Mouse (Mus musculus): ENCODE measurements around the gene Aebp1. TPM values are rescaled to one million over a fixed set of nuclear protein-coding genes. Genes with fewer than 3 reads are reported as not detected.

Gene Aebp1
- polyA plus RNA-seq, 1 experiment = not detected

DNA sequence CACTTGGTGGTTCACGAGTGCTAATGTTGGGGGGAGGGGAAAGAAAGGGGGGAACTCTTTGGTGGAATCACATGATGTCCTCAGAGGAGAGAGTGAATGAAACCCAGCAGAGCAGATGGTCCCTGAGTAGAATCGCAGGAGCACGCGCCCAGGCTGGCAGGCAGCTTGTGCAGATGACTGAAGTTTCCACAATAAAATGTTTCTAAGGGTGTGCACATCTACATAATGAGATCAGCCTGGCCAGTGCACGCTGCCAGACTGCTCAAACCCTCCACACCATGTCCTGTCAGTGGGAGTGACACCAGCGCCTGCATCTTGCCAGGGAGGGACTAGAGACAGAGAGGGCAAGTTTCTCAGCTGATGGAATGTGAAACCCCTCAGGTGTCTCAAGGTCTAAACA, 13.0 kb upstream of the Aebp1 start:
- no peak for TF ChIP-seq GATA1 (IDR thresholded peaks at IDR 0.05; ENCODE audit: low read length)

DNA sequence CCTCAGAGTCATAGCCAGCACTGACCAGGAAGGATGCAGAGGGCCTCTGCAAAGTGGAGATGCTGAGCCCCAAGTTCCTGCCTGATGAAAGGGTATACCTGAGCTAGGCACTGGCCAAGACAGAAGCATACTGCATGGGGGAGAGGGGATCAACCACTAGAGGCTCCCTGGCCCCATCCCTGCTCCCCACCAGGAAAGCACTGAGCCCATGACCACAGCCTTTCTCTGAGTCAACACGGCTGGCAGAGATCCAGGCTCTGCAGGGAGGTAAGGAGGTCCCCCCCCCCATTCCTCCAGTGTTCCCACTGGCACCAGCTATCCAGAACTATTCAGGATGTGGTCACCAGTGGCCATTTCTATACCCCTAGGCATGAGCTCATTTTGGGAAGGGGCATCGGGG, 12.4 kb upstream of the Aebp1 start:
- no peak for TF ChIP-seq GATA1 (IDR thresholded peaks at IDR 0.05; ENCODE audit: low read length)

DNA sequence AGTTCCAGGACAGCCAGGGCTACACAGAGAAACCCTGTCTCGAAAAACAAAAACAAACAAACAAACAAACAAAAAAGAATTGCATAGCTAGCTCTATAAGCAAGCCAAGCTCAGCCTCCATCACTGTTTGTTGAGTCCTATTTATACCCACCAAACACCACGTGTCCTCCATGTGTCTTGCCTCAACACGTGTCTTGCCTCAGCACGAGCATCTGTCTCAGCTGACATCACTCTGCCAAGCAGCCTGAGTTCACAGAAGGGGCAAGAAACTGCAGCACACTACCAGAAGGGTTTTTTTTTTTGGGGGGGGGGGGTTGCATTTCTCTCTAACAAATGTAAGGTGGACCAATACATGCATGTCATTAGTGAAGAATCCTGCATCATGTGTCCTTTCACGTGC, 11.3 kb upstream of the Aebp1 start:
- TF ChIP-seq GATA1 (IDR thresholded peaks at IDR 0.05; ENCODE audit: low read length) = no peak

DNA sequence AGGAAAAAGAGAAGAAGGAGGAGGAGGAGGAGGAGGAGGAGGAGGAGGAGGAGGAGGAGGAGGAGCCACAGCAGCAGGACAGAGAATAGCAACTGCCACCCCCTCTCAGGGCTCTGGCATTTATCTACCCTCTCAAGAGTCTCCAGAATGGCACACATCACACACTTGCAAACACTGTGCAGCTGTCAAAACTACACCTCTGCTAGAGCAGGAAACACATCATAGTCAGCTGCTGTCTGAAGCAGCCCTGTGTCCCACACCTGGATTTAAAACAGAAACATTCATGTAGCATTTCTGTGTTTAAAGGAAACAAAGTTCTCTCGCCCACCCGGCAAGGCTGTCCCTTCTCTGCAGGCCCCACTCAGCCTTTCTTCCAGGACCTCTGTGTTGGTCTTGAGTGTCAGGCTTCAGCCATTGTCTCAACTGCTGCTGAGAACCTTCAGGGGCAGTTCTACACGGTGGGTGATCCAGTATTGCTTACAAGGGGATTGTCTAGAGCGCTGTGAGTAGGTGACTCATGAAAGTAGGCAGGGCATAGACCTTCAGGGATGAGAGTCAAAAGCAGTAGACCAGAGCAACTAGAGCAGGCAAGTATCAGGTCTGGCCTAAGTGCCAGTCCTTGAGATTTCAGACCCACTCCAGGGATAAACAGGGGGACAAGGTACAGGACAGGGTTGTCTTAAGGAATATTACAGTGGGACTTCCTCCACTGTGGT, 10.6 kb upstream of the Aebp1 start:
- no peak for TF ChIP-seq GATA1 (IDR thresholded peaks at IDR 0.05; ENCODE audit: low read length)

DNA sequence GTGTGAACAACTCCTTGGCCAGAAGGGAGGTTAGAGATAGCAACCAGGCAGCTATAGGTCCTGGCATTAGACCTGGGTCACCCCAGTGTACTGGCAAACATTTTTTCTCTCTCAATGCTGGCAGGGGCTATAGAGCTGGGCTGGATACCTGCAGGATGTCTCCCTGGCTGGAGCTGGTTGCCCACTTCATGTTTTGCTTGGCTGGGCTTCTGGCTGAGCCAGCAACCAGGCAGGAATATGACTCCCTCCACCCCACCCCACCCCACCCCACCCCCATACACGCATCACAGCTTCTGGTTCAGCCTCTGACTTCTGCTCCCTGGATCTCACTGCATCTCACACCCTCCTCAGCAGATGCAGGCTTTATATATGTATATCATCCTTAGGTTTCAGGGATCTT, 9.4 kb upstream of the Aebp1 start:
- TF ChIP-seq GATA1 (IDR thresholded peaks at IDR 0.05; ENCODE audit: low read length) = no peak

DNA sequence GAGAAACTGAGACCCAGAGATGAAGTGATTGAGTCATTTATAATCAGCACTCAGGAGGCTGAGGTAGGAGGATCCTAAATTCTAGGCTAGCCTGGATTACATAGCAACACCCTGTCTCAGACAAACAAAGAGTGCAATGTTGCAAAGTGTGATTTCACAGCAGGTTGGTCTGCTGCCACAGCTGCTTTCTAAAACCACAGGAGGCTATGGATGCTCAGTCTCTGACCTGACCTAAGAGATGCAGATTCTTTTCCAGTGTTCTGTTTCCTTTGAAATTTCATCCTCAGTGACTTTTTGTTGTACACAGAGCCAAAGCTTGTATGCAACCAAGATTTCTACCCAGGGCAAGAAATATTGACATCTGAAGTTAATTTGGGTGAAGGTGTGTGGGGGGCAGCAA, 6.3 kb upstream of the Aebp1 start:
- TF ChIP-seq GATA1 (IDR thresholded peaks at IDR 0.05; ENCODE audit: low read length) = no peak

DNA sequence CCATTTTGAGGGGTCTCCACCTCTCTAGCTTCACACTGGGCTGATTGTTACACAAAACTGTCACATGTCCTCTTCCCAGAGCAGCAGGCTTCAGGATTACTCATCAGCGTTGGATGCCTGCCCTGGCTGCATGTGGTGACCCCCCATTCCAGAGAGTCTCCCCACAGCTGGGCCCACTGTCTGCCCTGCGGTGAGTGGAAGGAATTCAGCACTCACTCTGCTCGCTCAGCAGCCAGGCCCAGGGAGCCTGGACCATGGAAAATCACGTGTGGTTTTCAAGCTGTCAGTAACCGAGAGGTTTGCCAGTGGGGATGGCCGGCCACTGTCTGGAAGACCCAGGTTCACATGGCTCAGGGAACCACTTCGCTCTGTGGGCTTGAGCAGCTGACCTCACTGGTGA, 5.8 kb upstream of the Aebp1 start:
- TF ChIP-seq GATA1 (IDR thresholded peaks at IDR 0.05; ENCODE audit: low read length) = no peak

DNA sequence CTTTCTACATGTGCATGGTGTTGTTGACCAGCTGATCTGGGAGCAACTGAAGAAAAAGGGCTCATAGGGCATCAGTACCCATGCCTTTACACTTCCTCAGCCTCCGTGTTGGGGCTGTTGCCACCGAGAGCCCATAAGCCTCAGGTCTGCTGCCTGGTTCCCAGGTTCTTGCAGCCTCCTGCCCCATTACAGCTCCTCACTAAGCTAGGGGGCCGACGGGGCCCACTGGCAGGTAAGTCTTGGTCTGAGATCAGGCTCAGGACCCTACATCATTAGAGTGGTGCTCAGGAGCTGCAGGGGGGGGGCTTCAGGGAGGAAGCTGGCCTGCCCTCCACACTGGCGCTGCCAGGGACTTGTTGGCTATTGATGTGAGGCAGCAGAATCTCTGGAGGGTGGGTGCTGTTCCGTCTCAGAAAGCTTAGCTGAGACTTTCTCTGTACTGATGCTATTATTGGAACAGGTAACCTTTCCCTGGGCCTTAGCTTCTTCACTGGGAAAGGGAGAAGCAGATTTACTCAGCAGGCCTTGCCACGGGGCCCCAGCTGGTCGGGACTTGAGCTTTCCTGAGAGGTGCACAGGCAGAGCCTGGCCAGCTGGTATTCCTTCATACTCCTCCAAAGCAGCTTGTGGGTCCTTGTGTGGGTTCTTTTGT, 5.1 kb upstream of the Aebp1 start:
- TF ChIP-seq GATA1 (IDR thresholded peaks at IDR 0.05; ENCODE audit: low read length) = no peak

DNA sequence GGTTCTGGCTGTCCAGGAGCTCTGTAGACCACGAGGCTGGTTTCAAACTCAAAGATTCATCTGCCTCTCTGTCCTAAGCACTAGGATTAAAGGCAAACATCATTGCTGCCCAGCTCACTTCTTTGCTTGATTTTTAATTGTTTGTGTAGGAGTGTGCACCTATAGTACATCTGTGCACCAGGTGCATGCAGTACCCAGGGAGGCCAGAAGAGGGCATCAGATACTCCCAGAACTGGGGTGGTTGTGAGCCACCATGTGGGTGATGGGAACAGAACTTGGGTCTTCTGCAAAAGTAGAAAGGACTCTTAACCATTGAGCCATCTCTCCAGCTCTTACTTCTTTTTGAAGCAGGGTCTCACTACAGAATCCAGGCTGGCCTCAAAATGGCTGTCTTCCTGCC, 3.0 kb upstream of the Aebp1 start:
- TF ChIP-seq GATA1 (IDR thresholded peaks at IDR 0.05; ENCODE audit: low read length) = no peak

DNA sequence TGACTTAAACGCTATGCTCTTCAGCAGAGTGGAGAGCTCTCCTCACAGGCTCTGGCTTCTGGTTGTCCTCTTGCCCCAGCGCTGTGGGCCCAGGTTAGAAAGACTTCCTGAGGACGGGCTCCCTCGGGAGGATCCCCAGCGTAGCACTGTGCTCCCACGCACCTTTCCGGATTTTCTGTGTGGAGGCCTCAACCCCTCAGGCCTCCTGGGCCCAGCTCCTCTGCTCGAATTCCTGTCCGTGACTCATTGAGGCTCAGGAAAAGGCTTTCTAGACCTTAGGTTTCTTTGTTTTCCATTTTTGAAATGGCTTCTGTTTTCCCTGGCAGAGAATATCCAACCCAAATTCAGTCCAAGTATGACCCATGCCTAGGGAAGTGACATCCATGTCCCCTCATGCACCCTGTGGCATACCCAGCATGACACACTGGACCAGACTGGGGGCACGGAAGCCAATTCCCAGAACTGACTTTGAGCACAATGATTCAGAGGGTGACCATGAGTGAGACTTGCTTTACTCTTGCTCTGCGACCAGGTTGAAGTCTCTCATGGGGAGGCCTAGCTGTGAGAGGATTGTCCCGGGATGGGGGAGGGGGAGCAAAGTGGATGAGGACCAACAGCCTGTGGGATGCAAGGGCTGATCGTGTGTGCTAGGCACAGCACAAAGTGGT, 1.7 kb upstream of the Aebp1 start:
- TF ChIP-seq GATA1 (IDR thresholded peaks at IDR 0.05; ENCODE audit: low read length) = no peak

DNA sequence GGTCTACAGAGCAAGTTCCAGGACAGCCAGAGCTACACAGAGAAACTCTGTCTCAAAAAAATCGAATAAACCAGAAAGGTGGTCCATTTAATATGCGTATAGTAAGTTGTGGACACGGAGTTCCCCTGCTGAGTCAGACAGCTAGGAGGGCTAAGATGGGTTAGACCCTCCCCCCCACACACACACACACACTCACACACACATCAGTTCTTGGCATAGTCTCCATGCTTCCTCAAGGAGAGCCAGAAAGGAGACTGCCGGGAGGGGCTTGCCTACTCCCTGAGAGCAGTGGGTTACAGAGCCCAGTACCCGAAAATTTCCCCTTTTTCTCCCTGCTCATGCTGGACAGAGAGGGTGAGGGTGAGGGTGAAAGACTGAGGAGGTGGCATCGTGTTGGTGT, 1.1 kb upstream of the Aebp1 start:
- TF ChIP-seq GATA1 (IDR thresholded peaks at IDR 0.05; ENCODE audit: low read length) = no peak

DNA sequence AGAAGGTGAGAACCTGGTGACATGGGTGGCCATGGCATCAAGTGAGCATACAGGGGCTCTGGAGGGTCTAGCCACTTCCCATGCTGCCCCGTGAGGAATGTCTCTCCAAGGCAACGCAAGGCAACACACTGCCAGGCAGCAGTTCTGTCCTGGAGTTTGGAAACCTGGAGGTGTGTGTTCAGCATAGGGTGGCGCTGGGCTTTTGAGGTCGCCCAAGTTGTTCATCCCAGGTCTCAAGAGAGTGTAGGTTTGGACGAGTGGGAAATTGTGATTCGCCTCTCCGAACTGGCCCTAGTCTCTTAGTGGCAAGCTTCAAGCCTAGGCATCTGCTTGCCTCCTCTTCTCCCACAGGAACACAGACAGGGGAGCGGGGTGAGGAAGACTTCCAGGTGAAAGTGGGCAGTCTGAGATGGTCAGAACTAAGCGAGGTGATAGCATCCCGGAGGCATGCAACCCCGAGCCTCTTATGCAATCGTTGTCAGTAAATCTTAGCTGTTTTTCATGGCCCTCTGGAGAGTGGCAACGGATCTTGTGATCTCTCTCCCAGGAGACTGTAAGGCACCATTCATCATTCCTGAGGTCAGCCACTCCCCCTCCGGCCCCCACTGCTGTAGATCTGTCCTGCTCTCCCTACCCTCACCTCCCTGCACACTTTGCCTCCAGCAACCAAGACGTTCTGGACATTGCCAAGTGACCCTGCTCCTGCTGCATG, 803 bp downstream of the Aebp1 start:
- no peak for TF ChIP-seq GATA1 (IDR thresholded peaks at IDR 0.05; ENCODE audit: low read length)

DNA sequence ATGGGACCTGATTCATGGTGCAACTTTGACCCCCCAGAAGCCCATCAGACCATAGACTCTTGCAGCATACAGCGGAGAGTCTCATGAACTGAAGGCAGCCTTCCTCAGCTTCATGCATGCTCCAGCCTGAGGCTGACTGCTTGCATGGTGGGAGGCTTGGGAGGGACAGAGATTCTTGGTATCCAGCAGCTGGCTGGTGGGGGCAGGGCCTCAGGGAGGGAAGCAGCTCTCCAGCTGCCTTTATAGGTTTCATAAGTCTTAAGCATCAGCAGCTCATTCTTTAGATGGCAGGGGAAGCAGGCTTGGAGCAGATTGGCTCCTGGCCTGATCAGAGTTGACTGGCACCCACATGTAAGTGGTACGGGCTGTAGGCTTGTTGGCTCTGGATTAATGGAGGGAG, 5.4 kb downstream of the Aebp1 start:
- no peak for TF ChIP-seq GATA1 (IDR thresholded peaks at IDR 0.05; ENCODE audit: low read length)

DNA sequence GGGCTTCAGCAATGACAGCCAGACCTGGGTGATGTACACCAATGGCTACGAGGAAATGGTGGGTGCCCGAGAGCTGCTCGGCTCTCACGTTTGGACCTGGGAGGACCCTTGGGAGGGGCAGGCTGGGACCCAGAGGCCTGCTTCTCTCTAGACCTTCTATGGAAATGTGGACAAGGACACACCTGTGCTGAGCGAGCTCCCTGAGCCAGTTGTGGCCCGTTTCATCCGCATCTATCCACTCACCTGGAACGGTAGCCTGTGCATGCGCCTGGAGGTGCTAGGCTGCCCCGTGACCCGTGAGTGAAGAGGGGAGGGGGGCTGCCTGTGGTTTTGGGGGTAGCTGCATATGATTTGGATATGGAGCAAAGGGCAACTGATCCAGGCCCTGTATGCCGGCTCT, 6.6 kb downstream of the Aebp1 start:
- TF ChIP-seq GATA1 (IDR thresholded peaks at IDR 0.05; ENCODE audit: low read length) = no peak

DNA sequence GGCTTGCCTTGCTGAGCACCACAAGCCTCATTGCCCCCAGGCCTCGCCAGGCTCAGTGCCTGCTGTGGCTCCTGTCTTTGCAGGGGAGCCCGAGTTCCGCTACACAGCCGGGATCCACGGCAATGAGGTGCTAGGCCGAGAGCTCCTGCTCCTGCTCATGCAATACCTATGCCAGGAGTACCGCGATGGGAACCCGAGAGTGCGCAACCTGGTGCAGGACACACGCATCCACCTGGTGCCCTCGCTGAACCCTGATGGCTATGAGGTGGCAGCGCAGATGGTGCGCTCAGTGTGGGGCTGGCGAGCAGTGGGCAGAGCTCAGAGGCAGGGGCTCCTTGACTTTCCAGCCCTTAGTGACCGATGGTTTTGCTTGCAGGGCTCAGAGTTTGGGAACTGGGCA, 7.6 kb downstream of the Aebp1 start:
- TF ChIP-seq GATA1 (IDR thresholded peaks at IDR 0.05; ENCODE audit: low read length) = no peak

DNA sequence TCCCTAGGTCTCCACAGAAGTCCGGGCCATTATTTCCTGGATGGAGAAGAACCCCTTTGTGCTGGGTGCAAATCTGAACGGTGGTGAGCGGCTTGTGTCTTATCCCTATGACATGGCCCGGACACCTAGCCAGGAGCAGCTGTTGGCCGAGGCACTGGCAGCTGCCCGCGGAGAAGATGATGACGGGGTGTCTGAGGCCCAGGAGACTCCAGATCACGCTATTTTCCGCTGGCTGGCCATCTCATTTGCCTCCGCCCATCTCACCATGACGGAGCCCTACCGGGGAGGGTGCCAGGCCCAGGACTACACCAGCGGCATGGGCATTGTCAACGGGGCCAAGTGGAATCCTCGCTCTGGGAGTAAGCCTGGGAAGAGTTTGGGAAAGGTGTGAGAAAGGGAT, 8.3 kb downstream of the Aebp1 start:
- TF ChIP-seq GATA1 (IDR thresholded peaks at IDR 0.05; ENCODE audit: low read length) = no peak
